Mouse (Mus musculus) left cerebral cortex, adult 11 months (tissue): Measurements from ENCODE around the gene Olfr1219.

ENCODE experiments used
- DNase-seq: peaks from one replicate; pipeline ENCODE4 v3.0.0; 2022; ENCODE audit warnings: low spot score

The Olfr1219 gene

GRCm38 (mm10) chr2:89083413-89083812, at the start of gene Olfr1219:
TSS of gene Olfr1219 (minus strand) at chr2:89083513.
- no peak for DNase-seq

GRCm38 (mm10) chr2:89132954-89133353, 49.6 kb upstream of the Olfr1219 start, which contains the start of gene Olfr1222:
TSS of gene Olfr1222 (minus strand) at chr2:89133054.
- DNase-seq: no peak

GRCm38 (mm10) chr2:89117183-89117582, 33.9 kb upstream of the Olfr1219 start, which contains the start of gene Olfr1221:
TSS of gene Olfr1221 (minus strand) at chr2:89117283.
- no peak for DNase-seq

- DNase-seq: no peak
These were observed 23.4 kb upstream of the Olfr1219 start, which contains the start of gene Olfr1220 for GRCm38 (mm10) chr2:89106735-89107134. TSS of gene Olfr1220 (minus strand) at chr2:89106835.

GRCm38 (mm10) chr2:89105651-89106050, 22.3 kb upstream of the Olfr1219 start:
- DNase-seq: no peak

- no peak for DNase-seq
These were observed 10.5 kb upstream of the Olfr1219 start for GRCm38 (mm10) chr2:89093848-89094247.

- DNase-seq: no peak
These were observed 1.8 kb downstream of the Olfr1219 start for GRCm38 (mm10) chr2:89081487-89081886.

GRCm38 (mm10) chr2:89061087-89061486, 22.2 kb downstream of the Olfr1219 start, which contains the start of gene Olfr1218:
TSS of gene Olfr1218 (minus strand) at chr2:89061187.
- DNase-seq: no peak

GRCm38 (mm10) chr2:89031965-89032364, 51.3 kb downstream of the Olfr1219 start, which contains the start of gene Olfr1217:
TSS of gene Olfr1217 (minus strand) at chr2:89032065.
- no peak for DNase-seq
